Mouse (Mus musculus) kidney, postnatal 4 days (tissue): Measurements from ENCODE around the gene Gm21818.
"Not testable (repeated sequence)": the region's sequence is repeated elsewhere in the genome, so short reads cannot be mapped to it uniquely, and the experiment has no call there.

Experiments
- DNase-seq, 2 experiments: peaks; one replicate each; pipeline ENCODE4 v3.0.0; 2021; ENCODE audit warnings: mixed read lengths in 2 of 2

Gene Gm21818

DNA sequence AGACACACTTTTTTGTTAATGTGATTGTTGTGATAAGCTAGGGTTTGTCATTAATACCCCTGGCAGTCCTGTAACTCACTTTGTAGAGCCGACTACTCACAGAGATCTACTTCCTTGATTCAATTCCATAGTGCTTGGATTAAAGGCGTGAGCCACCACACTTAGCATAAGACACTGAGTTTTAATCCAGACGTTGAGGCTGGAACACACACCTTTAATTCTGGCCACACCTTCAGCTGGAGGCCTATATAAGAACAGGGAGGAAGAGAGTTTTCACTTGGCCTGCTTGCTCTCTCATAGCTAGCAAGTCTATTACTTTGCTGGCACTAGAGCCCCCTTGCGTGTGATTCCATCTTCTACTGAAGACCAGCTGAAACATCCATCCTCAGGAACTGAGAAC is at the start of gene Gm21818:
Gene Gm21818 (plus strand): TSS at position 301 of the 400 bp plus-strand sequence.
- not testable (repeated sequence) for DNase-seq

DNA sequence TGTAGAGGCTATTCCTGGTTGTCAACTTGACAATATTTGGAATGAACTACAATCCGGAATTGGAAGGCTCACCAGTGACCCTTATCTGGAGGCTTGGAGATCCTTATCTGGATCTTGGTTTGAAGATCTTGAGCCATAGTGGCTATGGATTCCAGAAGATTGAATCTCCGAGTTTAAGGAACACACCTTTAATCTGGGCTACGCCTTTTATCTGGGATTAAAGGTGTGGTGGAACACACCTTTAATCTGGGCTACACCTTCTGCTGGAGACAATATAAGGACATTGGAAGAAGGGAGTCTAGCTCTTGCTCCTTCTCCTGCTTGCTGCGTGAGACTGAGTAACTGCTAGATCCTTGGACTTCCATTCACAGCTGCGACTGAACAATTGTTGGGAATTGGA is 32.3 kb upstream of the Gm21818 start, which contains the start of gene Gm20767:
Gene Gm20767 (plus strand): TSS at position 301 of the 400 bp plus-strand sequence.
- DNase-seq = not testable (repeated sequence)

DNA sequence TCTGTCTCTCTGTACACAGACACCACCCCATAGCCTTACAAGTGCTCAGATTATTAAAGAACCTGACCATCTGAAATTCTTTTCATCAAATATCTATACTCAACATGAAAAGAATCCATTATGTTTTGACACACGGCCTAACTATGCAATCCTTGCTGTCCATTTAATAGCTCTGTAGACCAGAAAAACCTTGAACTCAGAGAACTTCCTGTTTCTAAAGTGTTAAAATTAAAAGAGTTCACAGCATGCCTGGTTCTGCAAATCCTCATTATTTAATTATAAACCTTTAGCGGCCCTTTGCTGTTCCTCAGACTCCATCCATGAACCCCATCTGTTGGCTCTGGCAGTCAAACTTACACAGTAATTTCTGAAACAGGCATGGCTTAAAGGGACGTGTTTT is 29.9 kb upstream of the Gm21818 start:
- DNase-seq = not testable (repeated sequence)

- not testable (repeated sequence) for DNase-seq
Observed at GRCm38 (mm10) chr13:120149660-120150407, 22.4 kb upstream of the Gm21818 start.

DNA sequence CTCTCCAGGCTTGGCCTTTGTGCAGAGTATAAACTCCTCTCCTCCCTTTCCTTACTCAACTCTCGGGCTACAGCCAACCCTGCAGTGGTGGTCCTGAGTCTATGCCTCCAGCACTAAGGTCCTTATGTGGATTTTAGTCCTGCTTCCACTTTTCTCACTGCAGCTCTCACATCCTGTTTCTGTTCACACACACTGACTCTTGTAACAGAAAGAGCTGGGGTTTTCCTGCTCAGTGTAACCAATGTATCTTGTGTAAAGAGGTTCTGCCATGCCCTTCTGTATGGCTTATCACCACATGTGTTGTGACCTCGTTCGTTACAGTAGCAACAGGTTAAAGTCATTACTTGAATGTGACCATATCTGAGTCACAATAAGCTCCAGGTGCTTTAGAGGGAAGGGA is 21.6 kb upstream of the Gm21818 start:
- not testable (repeated sequence) for DNase-seq

DNA sequence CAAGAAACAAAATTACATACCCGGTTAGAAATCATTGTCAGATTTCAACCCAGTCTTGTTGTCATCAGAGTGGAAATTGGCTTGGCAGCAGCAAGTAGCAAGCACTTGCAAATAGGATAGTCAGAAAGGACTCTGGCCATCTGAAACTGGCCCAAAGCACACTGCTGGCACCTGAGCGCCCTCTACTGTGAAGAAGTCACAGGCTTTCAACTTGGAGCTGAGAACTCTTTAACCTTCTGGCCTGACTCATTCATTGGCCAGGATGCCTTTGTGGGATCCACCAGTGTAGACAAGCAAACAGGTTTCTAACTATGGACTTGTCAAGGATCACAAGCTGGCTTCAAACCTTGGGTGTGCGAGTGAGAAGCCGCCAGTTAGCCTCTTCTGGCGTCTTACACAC is 3.9 kb upstream of the Gm21818 start:
- peak in 1 of 2 experiments; percentile 4 for DNase-seq

DNA sequence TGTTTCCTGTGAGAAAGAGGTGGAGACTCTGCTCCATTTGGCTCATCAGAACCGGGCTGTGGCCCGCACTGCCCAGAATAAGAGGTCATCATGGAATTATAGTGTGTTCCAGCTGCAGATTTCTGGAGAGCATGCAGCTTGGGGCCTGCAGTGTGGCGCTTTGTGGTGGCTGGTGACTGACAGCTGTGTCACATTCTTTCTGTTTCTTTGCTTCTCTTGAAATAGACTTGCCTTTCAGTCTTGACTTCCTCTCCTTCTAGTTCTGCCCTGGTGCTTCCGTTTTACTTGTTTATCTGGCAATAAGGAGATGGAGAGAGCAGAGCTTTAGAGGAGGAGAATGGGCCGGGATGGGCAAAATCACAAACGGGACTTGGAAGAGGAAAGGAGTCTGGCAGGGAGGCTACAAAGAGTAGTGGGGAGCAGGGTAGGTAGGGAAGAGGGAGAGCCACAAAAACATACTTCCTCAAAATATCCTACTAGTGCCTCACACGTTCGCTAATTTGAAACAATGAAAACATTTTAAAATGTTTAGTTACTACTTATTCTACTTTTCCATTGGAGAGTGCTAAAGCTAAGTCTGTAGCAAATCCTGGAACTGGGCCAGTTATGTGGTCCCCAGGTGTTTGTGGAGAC is 24.1 kb downstream of the Gm21818 start:
- DNase-seq = not testable (repeated sequence)

DNA sequence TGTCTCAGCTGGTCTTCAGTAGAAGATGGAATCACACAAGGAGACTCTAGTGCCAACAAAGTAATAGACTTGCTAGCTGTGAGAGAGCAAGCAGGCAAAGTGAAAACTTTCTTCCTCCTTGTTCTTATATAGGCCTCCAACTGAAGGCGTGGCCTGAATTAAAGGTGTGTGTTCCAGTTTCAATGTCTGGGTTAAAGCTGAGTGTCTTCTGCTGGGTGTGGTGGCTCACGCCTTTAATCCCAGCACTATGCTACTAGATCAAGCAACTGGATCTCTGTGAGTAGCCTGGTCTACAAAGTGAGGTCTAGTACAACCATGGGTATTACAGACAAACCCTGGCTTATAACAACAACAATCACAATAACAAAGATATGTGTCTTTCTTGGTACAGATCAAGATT is 43.6 kb downstream of the Gm21818 start, which contains the start of gene Gm21762:
Gene Gm21762 (minus strand): TSS at position 101 of the 400 bp plus-strand sequence.
- DNase-seq = not testable (repeated sequence)

DNA sequence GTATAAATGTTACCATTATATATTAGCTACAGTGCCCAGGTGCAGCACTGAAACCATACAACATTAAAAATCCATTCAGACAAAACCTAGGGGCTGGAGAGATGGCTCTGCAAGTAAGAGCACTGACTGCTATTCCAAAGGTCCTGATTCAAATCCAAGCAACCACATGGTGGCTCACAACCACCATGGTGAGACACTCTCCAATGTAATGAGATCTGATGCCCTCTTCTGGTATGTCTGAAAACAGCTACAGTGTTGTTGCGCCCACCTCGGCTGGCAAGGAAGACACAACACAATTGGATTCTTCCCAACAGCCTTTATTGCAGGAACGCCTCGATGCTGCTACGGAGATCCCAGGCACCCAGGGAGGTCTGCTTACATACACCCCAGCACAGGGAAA is 48.7 kb downstream of the Gm21818 start:
- DNase-seq = not testable (repeated sequence)

DNA sequence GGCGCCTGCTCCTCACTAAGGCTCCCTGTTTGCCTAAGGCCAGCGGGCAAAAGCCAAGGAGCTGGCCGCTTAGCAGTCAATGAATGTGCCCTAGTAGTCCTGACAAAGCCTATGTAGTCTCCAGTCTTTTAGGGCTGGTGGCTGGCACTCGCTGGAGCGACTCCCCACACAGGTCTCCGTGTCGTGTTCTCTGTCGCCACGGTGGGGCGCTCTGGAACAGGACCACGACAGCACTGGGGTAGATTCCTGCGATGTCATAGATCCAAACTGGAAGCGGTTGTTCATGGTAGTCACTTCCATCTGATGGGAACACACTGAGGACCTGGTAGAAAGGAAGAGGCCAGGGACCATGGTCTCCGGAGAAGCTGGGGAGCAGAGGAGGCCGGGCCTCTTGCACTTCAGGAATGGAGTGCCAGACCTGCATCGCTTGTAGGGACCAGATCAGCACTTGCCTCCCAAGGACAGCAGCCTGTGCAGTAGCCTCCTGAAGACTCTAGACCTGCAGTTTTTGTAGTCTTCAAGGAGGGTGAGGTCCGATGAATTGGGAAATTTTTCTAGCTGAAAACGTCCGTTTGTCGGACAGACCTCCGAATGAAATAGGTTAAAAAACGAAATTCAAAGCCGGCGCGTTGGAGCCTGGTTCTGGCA is 50.9 kb downstream of the Gm21818 start:
- DNase-seq = peak in 1 of 2 experiments; percentile 2
